Mouse (Mus musculus): ENCODE data around the gene Dnajc3. TPM values are rescaled to one million over a fixed set of nuclear protein-coding genes. Genes with fewer than 3 reads are reported as not detected.

Dnajc3 gene
- polyA plus RNA-seq (2015; fragmentation: Nextera tagmentation; extraction: Ambion mirVana), result 58.6 and 60.4 TPM in 2 replicates

DNA sequence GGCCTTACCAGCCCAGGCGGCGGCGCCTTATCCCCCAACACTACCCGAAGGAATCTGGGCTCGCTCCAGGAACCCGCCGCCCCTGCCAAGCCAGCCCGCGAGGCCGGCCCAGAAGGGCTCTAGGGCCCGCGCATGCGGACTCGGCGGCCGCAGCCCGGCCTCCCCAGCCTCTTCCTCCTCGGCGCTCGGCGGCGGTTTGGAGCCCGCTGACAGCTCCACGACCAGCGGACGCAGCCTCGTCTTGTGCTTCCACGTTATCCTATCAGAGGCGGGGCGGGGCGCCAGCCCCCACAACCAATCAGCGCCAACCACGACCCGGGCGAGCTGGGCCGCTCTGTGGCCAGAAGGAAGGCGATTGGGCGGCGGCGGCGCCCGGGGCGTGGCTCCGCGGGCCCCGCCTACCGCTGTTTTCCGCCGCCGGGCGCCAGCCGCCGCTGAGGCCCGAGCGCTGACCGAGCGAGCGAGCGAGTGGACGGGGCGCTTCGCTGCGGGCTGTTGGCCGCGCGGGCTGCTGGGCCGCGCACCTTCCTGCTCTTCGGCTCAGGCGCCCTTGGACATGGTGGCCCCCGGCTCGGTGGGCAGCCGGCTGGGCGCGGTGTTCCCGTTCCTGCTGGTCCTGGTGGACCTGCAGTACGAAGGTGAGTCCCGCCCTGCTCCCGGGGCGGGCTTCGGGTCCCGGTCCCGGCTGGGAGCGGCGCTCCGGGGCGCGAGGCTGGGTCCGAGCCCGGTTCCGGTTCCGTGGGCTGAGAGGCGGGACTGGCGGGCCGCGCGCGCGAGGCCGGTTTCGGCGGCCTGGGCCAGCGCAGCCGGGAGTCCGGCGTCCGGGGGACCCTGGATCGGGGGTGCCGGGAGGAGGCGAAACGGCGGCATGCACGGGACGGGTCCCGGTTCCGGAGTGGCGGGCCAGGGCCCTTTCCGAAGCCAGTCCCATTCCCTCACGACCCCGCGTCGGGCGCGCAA, at the start of gene Dnajc3:
Gene Dnajc3 (plus strand): TSS at position 444 of the 960 bp plus-strand sequence.
- Histone ChIP-seq H3K36me3 (no peaks in the 10 kb centered on the region), H3K27me3 (no peaks in the 10 kb centered on the region), H3K9ac (peak within 1 kb of the TSS; percentile 99), H3K4me2 (peak within 1 kb of the TSS; percentile 60), H3K9me3 (no peaks in the 10 kb centered on the region), H3K4me1 (peaks cover 41% of the 10 kb centered on the region), H3K4me3 (peak within 1 kb of the TSS; percentile 100), H3K27ac (peak within 1 kb of the TSS; percentile 94)
- peak; percentile 99 for ATAC-seq (ENCODE audit: borderline replicate concordance, extremely low read depth, low FRiP score, low TSS enrichment)
- under 1% methylated on average over 117 of the region's 124 CpGs for WGBS

DNA sequence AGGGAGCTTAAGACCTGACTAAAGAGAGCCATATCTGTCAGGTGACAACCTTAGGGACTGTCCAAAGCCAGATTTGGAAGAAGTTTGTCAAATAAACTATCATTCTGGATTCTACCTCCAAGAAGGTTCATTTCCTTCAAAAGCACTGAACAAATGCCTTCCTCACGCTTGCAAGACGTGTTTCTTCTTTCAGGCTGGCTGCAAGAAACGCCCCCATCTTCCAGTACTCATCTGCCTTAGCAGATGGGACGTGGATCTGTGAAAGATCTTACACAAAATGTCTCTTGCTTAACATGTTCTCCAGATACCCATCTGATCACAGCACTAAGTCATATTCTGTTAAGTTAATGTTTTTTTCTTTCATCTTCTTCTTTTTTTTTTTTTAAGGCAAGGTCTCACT, 47.7 kb upstream of the Dnajc3 start:
- no peaks in the 10 kb centered on the region for H3K27me3 ChIP-seq
- 87% methylated on average over 4 of the region's 4 CpGs for WGBS
- H3K4me2 ChIP-seq, result no peak overlapping the region
- no peaks in the 10 kb centered on the region for H3K4me1 ChIP-seq
- no peak overlapping the region for H3K27ac ChIP-seq
- H3K4me3 ChIP-seq, result no peak overlapping the region
- ATAC-seq (ENCODE audit: borderline replicate concordance, extremely low read depth, low FRiP score, low TSS enrichment), result no peak
- H3K36me3 ChIP-seq, result peaks cover 36% of the 10 kb centered on the region
- no peaks in the 10 kb centered on the region for H3K9me3 ChIP-seq
- no peak overlapping the region for H3K9ac ChIP-seq

DNA sequence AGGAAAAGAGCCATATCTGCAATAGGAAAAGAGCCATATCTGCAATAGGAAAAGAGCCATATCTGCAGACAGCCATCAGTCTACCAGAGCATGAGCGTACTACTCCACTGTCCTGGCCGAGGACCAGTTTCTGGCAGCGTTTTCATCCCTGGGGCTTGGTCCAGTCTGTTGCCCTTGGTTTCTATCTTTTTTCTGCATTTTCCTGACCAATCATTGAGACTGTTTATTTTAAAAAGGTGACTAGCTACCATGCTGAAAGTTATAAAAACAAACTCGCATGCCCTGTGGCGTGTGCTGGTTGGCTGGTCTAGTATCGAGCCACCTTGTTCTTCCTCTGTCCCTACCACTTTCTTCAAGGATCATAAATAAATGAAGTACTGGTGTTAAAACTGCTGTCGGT, 42.5 kb upstream of the Dnajc3 start:
- H3K36me3 ChIP-seq, result peaks cover 28% of the 10 kb centered on the region; the same call in 1 of the 2 replicates
- 71% methylated on average over 7 of the region's 7 CpGs for WGBS
- no peaks in the 10 kb centered on the region for H3K4me1 ChIP-seq
- no peak overlapping the region for H3K27ac ChIP-seq
- no peak overlapping the region for H3K9ac ChIP-seq
- no peaks in the 10 kb centered on the region for H3K27me3 ChIP-seq
- no peak overlapping the region for H3K4me3 ChIP-seq
- no peak overlapping the region for H3K4me2 ChIP-seq
- no peaks in the 10 kb centered on the region for H3K9me3 ChIP-seq
- no peak for ATAC-seq (ENCODE audit: borderline replicate concordance, extremely low read depth, low FRiP score, low TSS enrichment)

DNA sequence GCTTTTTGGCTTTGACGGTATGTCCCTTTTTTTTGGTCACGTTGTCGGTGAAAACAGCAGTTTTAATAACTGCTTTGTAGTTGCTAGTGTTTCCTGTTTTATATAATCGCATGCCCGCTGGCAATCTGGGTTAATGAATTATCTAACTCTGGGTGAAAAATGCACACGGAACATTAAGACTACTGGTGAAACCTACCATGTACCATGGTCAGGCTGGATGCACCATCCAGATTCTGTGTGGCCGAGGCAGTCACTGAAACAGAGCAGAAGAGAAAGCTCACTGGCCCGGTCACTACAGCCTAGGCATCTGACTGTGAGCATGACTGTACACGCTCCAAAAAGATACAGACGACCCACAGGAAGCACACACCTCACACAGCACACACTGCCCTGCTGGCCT, 42.1 kb upstream of the Dnajc3 start:
- H3K4me3 ChIP-seq, result no peak overlapping the region
- no peak overlapping the region for H3K9ac ChIP-seq
- H3K27ac ChIP-seq, result no peak overlapping the region
- no peak overlapping the region for H3K4me2 ChIP-seq
- H3K4me1 ChIP-seq, result no peaks in the 10 kb centered on the region
- WGBS, result 80% methylated on average over 10 of the region's 10 CpGs
- no peaks in the 10 kb centered on the region for H3K9me3 ChIP-seq
- no peak for ATAC-seq (ENCODE audit: borderline replicate concordance, extremely low read depth, low FRiP score, low TSS enrichment)
- H3K27me3 ChIP-seq, result no peaks in the 10 kb centered on the region
- H3K36me3 ChIP-seq, result peaks cover 31% of the 10 kb centered on the region; the same call in 1 of the 2 replicates

DNA sequence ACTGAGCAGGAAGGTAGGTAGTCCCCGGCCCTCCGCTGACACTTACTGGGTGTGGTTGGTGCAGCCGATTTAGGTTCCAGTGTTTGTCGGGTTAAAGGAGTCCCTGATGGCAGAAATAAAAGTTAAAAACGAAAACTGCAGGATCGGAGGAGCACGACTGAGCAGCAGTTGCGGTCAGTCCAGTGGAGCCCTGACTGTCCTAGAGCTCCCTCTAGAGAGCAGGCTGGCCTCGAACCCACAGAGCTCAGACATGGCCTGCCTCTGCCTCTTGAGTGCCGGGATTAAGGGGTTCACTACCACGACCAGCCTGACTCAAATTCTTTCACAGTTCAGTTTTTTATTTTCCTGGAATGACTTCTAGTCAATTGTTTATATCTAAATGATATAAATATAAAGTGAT, 37.8 kb upstream of the Dnajc3 start:
- H3K36me3 ChIP-seq, result peaks cover 47% of the 10 kb centered on the region
- 76% methylated on average over 11 of the region's 11 CpGs for WGBS
- no peaks in the 10 kb centered on the region for H3K9me3 ChIP-seq
- no peak overlapping the region for H3K9ac ChIP-seq
- no peak overlapping the region for H3K4me3 ChIP-seq
- no peak overlapping the region for H3K4me2 ChIP-seq
- H3K27ac ChIP-seq, result no peak overlapping the region
- ATAC-seq (ENCODE audit: borderline replicate concordance, extremely low read depth, low FRiP score, low TSS enrichment), result no peak
- H3K27me3 ChIP-seq, result no peaks in the 10 kb centered on the region
- no peaks in the 10 kb centered on the region for H3K4me1 ChIP-seq

DNA sequence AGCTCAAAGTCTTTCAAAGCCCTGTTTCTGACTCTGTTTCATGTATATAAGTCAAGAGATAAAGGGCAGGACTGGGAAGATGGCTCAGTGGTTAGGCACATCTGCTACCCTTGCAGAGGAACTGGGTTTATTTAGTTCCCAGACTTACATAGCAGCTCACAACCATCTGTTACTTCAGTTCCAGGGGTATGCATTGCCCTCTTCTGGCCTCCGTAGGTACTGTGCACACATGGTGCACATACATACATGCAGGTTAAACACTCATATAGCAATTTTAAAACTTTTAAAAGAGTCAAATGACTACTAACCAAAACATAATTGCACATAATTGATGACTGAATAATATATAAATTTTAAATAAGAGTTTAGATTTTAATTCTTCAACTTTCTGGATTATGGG, 36.9 kb upstream of the Dnajc3 start:
- Histone ChIP-seq H3K4me1 (no peaks in the 10 kb centered on the region), H3K9me3 (no peaks in the 10 kb centered on the region), H3K4me2 (no peak overlapping the region), H3K9ac (no peak overlapping the region), H3K4me3 (no peak overlapping the region), H3K27ac (no peak overlapping the region), H3K36me3 (peaks cover 42% of the 10 kb centered on the region), H3K27me3 (no peaks in the 10 kb centered on the region)
- no peak for ATAC-seq (ENCODE audit: borderline replicate concordance, extremely low read depth, low FRiP score, low TSS enrichment)
- WGBS, result 100% methylated on average over 1 of the region's 1 CpGs

DNA sequence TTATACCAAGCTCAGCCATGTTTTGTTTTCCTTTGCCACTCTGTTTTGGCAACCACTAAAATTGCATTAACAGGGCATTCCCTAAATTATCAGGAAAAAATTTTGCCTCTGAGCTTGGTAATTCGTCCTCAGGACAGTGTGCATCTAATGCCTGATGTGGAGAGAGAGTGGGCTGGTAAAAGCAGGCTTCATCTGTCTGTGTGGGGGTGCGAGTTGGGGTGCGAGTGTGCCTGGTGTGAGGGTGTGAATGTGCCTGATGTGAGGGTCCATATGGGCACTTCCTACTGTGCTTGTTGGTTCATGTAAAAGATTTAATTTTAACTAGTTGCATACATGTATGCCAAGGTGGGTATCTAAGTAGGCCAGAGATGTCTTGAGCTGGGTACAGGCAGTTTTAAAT, 34.4 kb upstream of the Dnajc3 start:
- Histone ChIP-seq H3K27me3 (no peaks in the 10 kb centered on the region), H3K9me3 (no peaks in the 10 kb centered on the region), H3K4me3 (no peak overlapping the region), H3K36me3 (peaks cover 44% of the 10 kb centered on the region), H3K4me1 (no peaks in the 10 kb centered on the region), H3K4me2 (no peak overlapping the region), H3K9ac (no peak overlapping the region), H3K27ac (no peak overlapping the region)
- 85% methylated on average over 3 of the region's 3 CpGs for WGBS
- no peak for ATAC-seq (ENCODE audit: borderline replicate concordance, extremely low read depth, low FRiP score, low TSS enrichment)

DNA sequence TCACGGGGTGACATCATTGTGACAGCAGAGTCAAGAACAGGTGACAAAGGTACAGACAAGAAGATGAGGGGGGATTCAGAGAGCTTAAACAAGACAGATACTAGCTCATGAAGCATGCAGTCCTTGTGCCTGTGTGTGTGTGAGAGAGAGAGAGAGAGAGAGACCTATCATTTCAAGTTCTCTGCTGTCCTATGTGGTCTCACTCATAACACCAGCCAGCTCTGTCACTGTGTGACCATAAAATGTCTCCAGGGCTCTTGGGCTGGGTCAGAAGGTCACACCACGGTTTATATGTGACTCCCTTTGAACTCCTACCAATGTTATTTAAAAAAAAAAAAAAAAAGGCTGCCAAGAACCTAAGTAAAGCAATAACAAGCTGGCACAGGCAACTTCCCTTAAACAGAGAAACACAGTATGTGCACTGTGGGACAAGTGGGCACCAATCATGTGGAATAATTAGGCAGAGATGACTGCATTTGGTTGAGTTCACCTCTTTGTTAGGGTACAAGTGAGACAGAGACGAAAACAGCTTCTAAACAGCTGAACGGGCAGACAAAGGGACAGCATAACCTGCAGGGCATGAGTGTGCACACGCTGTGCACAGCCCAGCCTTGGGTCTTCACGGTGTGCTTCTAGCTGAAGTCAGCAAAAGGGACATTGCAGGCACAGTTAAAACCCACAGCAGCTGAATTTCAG, 33.8 kb upstream of the Dnajc3 start:
- no peaks in the 10 kb centered on the region for H3K4me1 ChIP-seq
- ATAC-seq (ENCODE audit: borderline replicate concordance, extremely low read depth, low FRiP score, low TSS enrichment), result no peak
- H3K4me3 ChIP-seq, result no peak overlapping the region
- H3K36me3 ChIP-seq, result peaks cover 42% of the 10 kb centered on the region
- no peak overlapping the region for H3K9ac ChIP-seq
- 56% methylated on average over 6 of the region's 6 CpGs for WGBS
- no peak overlapping the region for H3K4me2 ChIP-seq
- no peak overlapping the region for H3K27ac ChIP-seq
- H3K27me3 ChIP-seq, result no peaks in the 10 kb centered on the region
- no peaks in the 10 kb centered on the region for H3K9me3 ChIP-seq

DNA sequence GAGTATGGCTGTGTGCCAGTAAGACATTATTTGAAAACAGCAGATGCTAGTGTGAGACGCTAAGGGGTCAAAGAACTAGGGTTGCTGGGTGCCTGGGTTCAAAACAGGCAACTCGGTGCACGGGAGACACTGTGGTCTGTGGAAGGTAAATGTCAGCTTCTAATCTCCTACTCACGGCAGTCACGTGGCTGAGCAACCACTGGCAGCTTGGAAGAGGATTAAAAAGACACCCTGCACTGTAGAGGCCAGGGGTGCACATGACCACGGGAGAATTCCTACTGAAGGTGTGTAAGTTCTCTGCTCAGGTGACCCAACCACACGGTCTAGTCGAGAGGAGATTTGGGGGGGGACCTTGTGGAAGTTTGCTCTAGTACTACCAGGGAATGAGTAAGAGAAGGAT, 30.2 kb upstream of the Dnajc3 start:
- ATAC-seq (ENCODE audit: borderline replicate concordance, extremely low read depth, low FRiP score, low TSS enrichment), result no peak
- Histone ChIP-seq H3K4me2 (no peak overlapping the region), H3K9ac (no peak overlapping the region), H3K27ac (no peak overlapping the region), H3K9me3 (no peaks in the 10 kb centered on the region), H3K36me3 (peaks cover 16% of the 10 kb centered on the region), H3K27me3 (no peaks in the 10 kb centered on the region), H3K4me3 (no peak overlapping the region), H3K4me1 (peaks cover 17% of the 10 kb centered on the region; the same call in 1 of the 2 replicates)
- WGBS, result 57% methylated on average over 8 of the region's 8 CpGs

DNA sequence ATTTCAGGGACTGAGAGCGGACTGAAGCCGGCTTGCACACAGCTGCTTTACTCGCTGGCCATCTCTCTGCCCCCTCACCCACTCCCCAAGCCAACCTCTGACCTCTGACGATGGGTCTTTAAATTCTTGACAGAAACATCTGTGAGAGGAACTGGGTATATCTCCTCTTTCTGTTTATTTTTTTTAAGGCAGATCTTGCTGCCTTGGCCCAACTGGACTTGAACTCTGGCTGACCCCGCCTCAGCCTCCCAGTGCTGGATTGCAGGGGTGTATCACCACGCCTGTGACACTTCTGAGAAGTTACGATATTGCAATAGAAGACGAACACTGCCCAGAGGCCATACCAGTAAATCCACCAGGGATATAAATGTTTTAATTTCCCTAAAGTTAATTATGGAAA, 27.9 kb upstream of the Dnajc3 start:
- peak; percentile 51; the same call in 1 of the 2 replicates for ATAC-seq (ENCODE audit: borderline replicate concordance, extremely low read depth, low FRiP score, low TSS enrichment)

DNA sequence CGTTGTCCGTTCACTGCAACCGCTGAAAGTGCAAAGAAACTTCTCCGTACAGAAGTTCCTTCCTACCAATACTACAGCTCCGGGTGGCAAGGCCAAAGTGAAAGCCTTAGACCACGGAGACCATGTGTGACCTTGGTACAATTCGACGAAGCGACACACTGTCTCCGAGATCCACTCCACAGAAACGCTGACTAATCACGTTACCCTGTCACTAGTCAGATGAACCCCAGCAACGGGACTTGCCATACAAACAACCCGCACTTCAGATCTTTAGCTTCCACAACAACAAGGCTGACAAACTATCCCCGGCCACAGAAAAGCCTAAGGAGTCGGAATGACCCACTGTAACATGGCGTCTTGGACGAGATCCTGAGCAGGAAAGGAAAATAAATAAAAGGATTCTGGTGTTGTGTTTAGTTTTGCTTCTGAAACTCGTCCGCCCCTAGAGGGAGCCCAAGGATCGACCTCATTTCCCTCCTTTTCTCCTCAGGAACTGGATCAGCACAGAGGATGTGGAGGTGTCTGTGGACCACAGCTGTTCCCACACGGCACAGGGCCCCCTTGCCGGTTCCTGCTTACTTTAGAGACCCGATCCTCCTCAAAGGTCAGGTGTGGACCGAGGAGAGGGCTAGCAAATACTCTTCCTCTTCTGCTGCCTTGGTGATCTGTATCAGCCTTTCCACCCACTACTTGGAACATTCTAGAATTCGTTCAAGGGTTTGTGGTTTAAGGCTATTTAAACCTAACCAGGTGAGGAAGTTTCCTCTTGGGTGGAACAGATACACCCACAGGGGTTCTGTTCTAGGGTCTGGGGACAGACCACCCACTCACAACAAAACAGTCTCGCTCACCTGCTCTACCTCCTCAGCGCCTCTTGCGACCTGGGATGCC, 27.2 kb upstream of the Dnajc3 start:
- Histone ChIP-seq H3K9ac (no peak overlapping the region; the same call in 1 of the 2 replicates), H3K27ac (peak overlapping the region; percentile 75), H3K4me2 (peak overlapping the region; percentile 37), H3K27me3 (no peaks in the 10 kb centered on the region), H3K4me3 (0 out of 2 replicates have a peak overlapping the region, but pooled peaks have one; percentile 16), H3K4me1 (peaks cover 17% of the 10 kb centered on the region; the same call in 1 of the 2 replicates), H3K9me3 (no peaks in the 10 kb centered on the region), H3K36me3 (peaks cover 5% of the 10 kb centered on the region; the same call in 1 of the 2 replicates)
- peak; percentile 60; the same call in 1 of the 2 replicates for ATAC-seq (ENCODE audit: borderline replicate concordance, extremely low read depth, low FRiP score, low TSS enrichment)
- WGBS, result 36% methylated on average over 29 of the region's 29 CpGs

More for the DNA sequence above, 27.9 kb upstream of the Dnajc3 start:
- Histone ChIP-seq H3K4me2 (peak overlapping the region; percentile 37; the same call in 1 of the 2 replicates), H3K9me3 (no peaks in the 10 kb centered on the region), H3K9ac (no peak overlapping the region), H3K27me3 (no peaks in the 10 kb centered on the region), H3K4me3 (no peak overlapping the region), H3K36me3 (peaks cover 5% of the 10 kb centered on the region; the same call in 1 of the 2 replicates), H3K4me1 (peaks cover 17% of the 10 kb centered on the region; the same call in 1 of the 2 replicates), H3K27ac (peak overlapping the region; percentile 75)
- 47% methylated on average over 8 of the region's 8 CpGs for WGBS

Measured in lung, embryonic 15.5 days (tissue).